Comparison of ENCODE assay signal across 9 mouse cellular contexts in genomic region chr1:154723537-154724286, GRCm38 (mm10).
DNase-seq lines count a peak whose midpoint lies in the region; ATAC-seq and TF ChIP-seq lines count a peak whose summit lies in the region.
"Had no signal": no experiment of that assay in that cellular context is flagged by ENCODE, and none has a peak within 500 bp of the region (broad histone marks: within the 10 kb centered on the region; RNA-seq: fewer than 3 reads in every experiment).

No protein-coding gene starts in this region.

- H3K9me3 ChIP-seq in kidney, postnatal 0 days (replicated peaks; ENCODE audit: low read length) = no peaks in the 10 kb centered on the region
- no peaks in the 10 kb centered on the region for H3K9me3 ChIP-seq in forebrain, embryonic 10.5 days
- no peaks in the 10 kb centered on the region for H3K9me3 ChIP-seq in limb, embryonic 10.5 days (replicated peaks)
- H3K9me3 ChIP-seq: lung, embryonic 15.5 days had no signal

- peak; percentile 55 for DNase-seq in kidney, postnatal 0 days (ENCODE audit: low spot score)
- no peak for DNase-seq in kidney, adult 2 months
- peak; percentile 50 for DNase-seq in forebrain, embryonic 10.5 days (ENCODE audit: extremely low spot score, low spot score)
- peak; percentile 71 for DNase-seq in limb, embryonic 10.5 days (ENCODE audit: low spot score)
- peak; percentile 56 to 65 for DNase-seq in right cerebral cortex, adult 2 months (ENCODE audit: low spot score in 2 of 2)
- DNase-seq in lung, adult 18-20 months = no peak
- no peak for DNase-seq in cerebellum, postnatal 36 days
- DNase-seq in lung, adult 2 months = no peak

- H3K4me3 ChIP-seq in kidney, postnatal 0 days (replicated peaks; ENCODE audit: low read depth, low read length) = no peak overlapping the region
- H3K4me3 ChIP-seq in kidney, adult 2 months (ENCODE audit: insufficient read depth, low read depth, low read length) = no peak overlapping the region
- H3K4me3 ChIP-seq in forebrain, embryonic 10.5 days = peak overlapping the region; percentile 49
- peak overlapping the region; percentile 34 for H3K4me3 ChIP-seq in limb, embryonic 10.5 days
- no peak overlapping the region for H3K4me3 ChIP-seq in lung, adult 2 months (replicated peaks; ENCODE audit: extremely low read depth, low read depth, low read length)
- H3K4me3 ChIP-seq: lung, embryonic 15.5 days had no signal

- H3K9ac ChIP-seq in kidney, postnatal 0 days (ENCODE audit: low read depth, low read length) = no peak overlapping the region
- H3K9ac ChIP-seq: lung, embryonic 15.5 days had no signal

- H3K27me3 ChIP-seq in kidney, postnatal 0 days (ENCODE audit: insufficient read depth, low read length) = peaks cover 52% of the 10 kb centered on the region
- H3K27me3 ChIP-seq in kidney, adult 2 months (replicated peaks; ENCODE audit: control insufficient read depth, insufficient read depth, low read length) = peaks cover 3% of the 10 kb centered on the region; the same call in 1 of the 2 replicates
- peaks cover 86% of the 10 kb centered on the region for H3K27me3 ChIP-seq in forebrain, embryonic 10.5 days (ENCODE audit: poor library complexity, severe bottlenecking)
- H3K27me3 ChIP-seq in limb, embryonic 10.5 days (ENCODE audit: low read depth, poor library complexity, severe bottlenecking) = peaks cover 66% of the 10 kb centered on the region

- H3K36me3 ChIP-seq in kidney, postnatal 0 days (ENCODE audit: insufficient read depth, low read length) = no peaks in the 10 kb centered on the region
- no peaks in the 10 kb centered on the region for H3K36me3 ChIP-seq in kidney, adult 2 months (ENCODE audit: control insufficient read depth, insufficient read depth, low read length)
- no peaks in the 10 kb centered on the region for H3K36me3 ChIP-seq in forebrain, embryonic 10.5 days (replicated peaks)
- no peaks in the 10 kb centered on the region for H3K36me3 ChIP-seq in limb, embryonic 10.5 days
- H3K36me3 ChIP-seq: lung, embryonic 15.5 days had no signal

- ATAC-seq in kidney, postnatal 0 days (replicated peaks; ENCODE audit: low FRiP score, low read depth) = no peak; the same call in 1 of the 2 replicates

- no peak for TF ChIP-seq POLR2A in kidney, adult 2 months (IDR thresholded peaks at IDR 0.05; ENCODE audit: low read depth, low read length)
- no peak for TF ChIP-seq POLR2A in lung, adult 2 months (IDR thresholded peaks at IDR 0.05; ENCODE audit: borderline replicate concordance, extremely low read depth, low read depth, low read length)

- H3K27ac ChIP-seq in kidney, postnatal 0 days = no peak overlapping the region
- no peak overlapping the region for H3K27ac ChIP-seq in kidney, adult 2 months (ENCODE audit: insufficient read depth, low read depth, low read length)
- peak overlapping the region; percentile 63 for H3K27ac ChIP-seq in forebrain, embryonic 10.5 days
- no peak overlapping the region for H3K27ac ChIP-seq in limb, embryonic 10.5 days
- H3K27ac ChIP-seq: lung, embryonic 15.5 days had no signal

- WGBS in kidney, postnatal 0 days = 3% methylated on average over 19 of the region's 19 CpGs
- 3% methylated on average over 19 of the region's 19 CpGs for WGBS in kidney, adult 2 months
- under 1% methylated on average over 19 of the region's 19 CpGs for WGBS in forebrain, embryonic 10.5 days
- 6% methylated on average over 19 of the region's 19 CpGs for WGBS in limb, embryonic 10.5 days
- WGBS in lung, adult 2 months = 7% methylated on average over 19 of the region's 19 CpGs

- no peaks in the 10 kb centered on the region for H3K4me1 ChIP-seq in kidney, postnatal 0 days (replicated peaks; ENCODE audit: insufficient read depth, low read length)
- no peaks in the 10 kb centered on the region for H3K4me1 ChIP-seq in kidney, adult 2 months (ENCODE audit: control insufficient read depth, insufficient read depth, low read length)
- peaks cover 37% of the 10 kb centered on the region for H3K4me1 ChIP-seq in forebrain, embryonic 10.5 days
- peaks cover 37% of the 10 kb centered on the region for H3K4me1 ChIP-seq in limb, embryonic 10.5 days
- peaks cover 3% of the 10 kb centered on the region; the same call in 1 of the 2 replicates for H3K4me1 ChIP-seq in lung, adult 2 months (ENCODE audit: control insufficient read depth, insufficient read depth, low read length)
- H3K4me1 ChIP-seq: lung, embryonic 15.5 days had no signal

- H3K4me2 ChIP-seq in kidney, postnatal 0 days (ENCODE audit: low read length) = no peak overlapping the region
- H3K4me2 ChIP-seq: lung, embryonic 15.5 days had no signal

- no peak for TF ChIP-seq CTCF in kidney, postnatal 0 days (IDR thresholded peaks at IDR 0.05; ENCODE audit: low read depth)
- no peak for TF ChIP-seq CTCF in kidney, adult 2 months (conservative IDR thresholded peaks at IDR 0.05; ENCODE audit: insufficient read depth, insufficient read length, low read depth, low read length)
- TF ChIP-seq CTCF in lung, adult 2 months (IDR thresholded peaks at IDR 0.05; ENCODE audit: insufficient read depth, low read length) = no peak

Comparison
In these comparisons a context has a peak if more than half of its experiments do, and no peak if none do; other contexts are left out.
1. DNase-seq: peak in kidney, postnatal 0 days (single experiment), forebrain, embryonic 10.5 days (single experiment), limb, embryonic 10.5 days (single experiment) and right cerebral cortex, adult 2 months (2 of 2); none in kidney, adult 2 months (single experiment), lung, adult 18-20 months (0 of 2), cerebellum, postnatal 36 days (0 of 2) and lung, adult 2 months (single experiment).
2. H3K4me3 ChIP-seq: peak in forebrain, embryonic 10.5 days (single experiment) and limb, embryonic 10.5 days (single experiment); none in kidney, postnatal 0 days (single experiment), kidney, adult 2 months (single experiment) and lung, adult 2 months (single experiment).